Mouse (Mus musculus) forebrain, embryonic 14.5 days (tissue): ENCODE measurements at regions not wholly inside any gene's neighbourhood (a gene's known extent, or its start where the extent isn't known, plus 50 kb on each side); places are given as distances from the start of the nearest gene placed in this dataset.

Source experiments
- ATAC-seq: fragments of 200-750 bp; cut with Nextera tagmentation; 2 replicates; pipeline ENCODE4 v1.8.0; 2017; ENCODE audit warnings: mild to moderate bottlenecking, moderate library complexity
- DNase-seq: peaks from one replicate; pipeline ENCODE4 v3.0.0-alpha.2; 2015; ENCODE audit warnings: low spot score
- H3K27ac ChIP-seq: fragments of 300-500 bp; sonication (generic); 2 replicates; pipeline ENCODE4 v1.5.1; 2014; ENCODE audit warnings: low read depth, mild to moderate bottlenecking, control low read depth, low read length, moderate library complexity
- H3K27me3 ChIP-seq: fragments of 300-500 bp; sonication (generic); replicated peaks from 2 replicates; pipeline ENCODE4 v1.6.1; 2014; ENCODE audit warnings: low read length, control low read depth, mixed read lengths; ENCODE audit not compliant: control insufficient read depth, insufficient read depth
- H3K36me3 ChIP-seq: fragments of 300-500 bp; sonication (generic); 2 replicates; pipeline ENCODE4 v1.6.1; 2014; ENCODE audit warnings: low read length, control low read depth; ENCODE audit not compliant: control insufficient read depth, insufficient read depth
- H3K4me1 ChIP-seq: fragments of 300-500 bp; sonication (generic); 2 replicates; pipeline ENCODE4 v1.6.1; 2014; ENCODE audit warnings: antibody characterized with exemption, low read length, control low read depth; ENCODE audit not compliant: control insufficient read depth, insufficient read depth
- H3K4me2 ChIP-seq: fragments of 300-500 bp; sonication (generic); 2 replicates; pipeline ENCODE4 v1.6.1; 2014; ENCODE audit warnings: mild to moderate bottlenecking, control low read depth, low read length
- H3K4me3 ChIP-seq: fragments of 300-500 bp; sonication (generic); 2 replicates; pipeline ENCODE4 v1.5.1; 2014; ENCODE audit warnings: low read depth, low read length, control low read depth
- H3K9ac ChIP-seq: fragments of 300-500 bp; sonication (generic); 2 replicates; pipeline ENCODE4 v1.6.1; 2014; ENCODE audit warnings: mild to moderate bottlenecking, low read length, control low read depth, moderate library complexity
- H3K9me3 ChIP-seq: fragments of 300-500 bp; sonication (generic); replicated peaks from 2 replicates; pipeline ENCODE4 v1.6.1; 2016; ENCODE audit warnings: low read length, control low read depth, mixed read lengths; ENCODE audit not compliant: control insufficient read depth
- WGBS: fragments of 180-500 bp; shearing (Covaris S2); extraction: QIAGEN DNeasy Blood & Tissue Kit; methylation state at CpG from one replicate; pipeline ENCODE4 v1.1.7; 2014; 5-methylcytosine and 5-hydroxymethylcytosine counted together

- no peaks in the 10 kb centered on the region for H3K36me3 ChIP-seq
- no peak overlapping the region for H3K4me3 ChIP-seq
- no peak overlapping the region for H3K4me2 ChIP-seq
- no peaks in the 10 kb centered on the region for H3K27me3 ChIP-seq
- H3K4me1 ChIP-seq = no peaks in the 10 kb centered on the region
- no peaks in the 10 kb centered on the region for H3K9me3 ChIP-seq
- H3K27ac ChIP-seq = no peak overlapping the region
- ATAC-seq (no peak), DNase-seq (no peak)
- H3K9ac ChIP-seq = no peak overlapping the region
Observed at GRCm38 (mm10) chr4:54100282-54100681, 274.4 kb downstream of the Tmem38b start.

GRCm38 (mm10) chr4:54106976-54107375 is 281.1 kb downstream of the Tmem38b start:
- Histone ChIP-seq H3K27ac (no peak overlapping the region), H3K4me2 (no peak overlapping the region), H3K9ac (no peak overlapping the region), H3K4me1 (no peaks in the 10 kb centered on the region), H3K9me3 (no peaks in the 10 kb centered on the region), H3K36me3 (no peaks in the 10 kb centered on the region), H3K27me3 (no peaks in the 10 kb centered on the region), H3K4me3 (no peak overlapping the region)
- ATAC-seq (no peak), DNase-seq (no peak)
- 88% methylated on average over 4 of the region's 4 CpGs for WGBS

GRCm38 (mm10) chr4:54116310-54116709 is 290.5 kb downstream of the Tmem38b start:
- no peaks in the 10 kb centered on the region for H3K27me3 ChIP-seq
- WGBS = 74% methylated on average over 2 of the region's 2 CpGs
- no peak for ATAC-seq

GRCm38 (mm10) chr4:54118179-54118846 is 292.5 kb downstream of the Tmem38b start:
- Histone ChIP-seq H3K9me3 (no peaks in the 10 kb centered on the region), H3K4me1 (peaks cover 5% of the 10 kb centered on the region; the same call in 1 of the 2 replicates), H3K4me2 (no peak overlapping the region), H3K27me3 (no peaks in the 10 kb centered on the region), H3K9ac (no peak overlapping the region), H3K27ac (no peak overlapping the region), H3K4me3 (no peak overlapping the region), H3K36me3 (no peaks in the 10 kb centered on the region)
- peak; percentile 34; the same call in 1 of the 2 replicates for ATAC-seq
- WGBS = 49% methylated on average over 6 of the region's 6 CpGs
- peak; percentile 48 for DNase-seq

More at GRCm38 (mm10) chr4:54116310-54116709, 290.5 kb downstream of the Tmem38b start:
- Histone ChIP-seq H3K27ac (no peak overlapping the region), H3K9ac (no peak overlapping the region), H3K36me3 (no peaks in the 10 kb centered on the region), H3K4me2 (no peak overlapping the region), H3K4me1 (peaks cover 5% of the 10 kb centered on the region; the same call in 1 of the 2 replicates), H3K4me3 (no peak overlapping the region), H3K9me3 (no peaks in the 10 kb centered on the region)
- DNase-seq = no peak

- Histone ChIP-seq H3K36me3 (no peaks in the 10 kb centered on the region), H3K27ac (no peak overlapping the region), H3K9me3 (no peaks in the 10 kb centered on the region), H3K4me3 (no peak overlapping the region), H3K4me2 (no peak overlapping the region), H3K27me3 (no peaks in the 10 kb centered on the region), H3K9ac (no peak overlapping the region), H3K4me1 (no peaks in the 10 kb centered on the region)
- ATAC-seq = peak; percentile 81
- DNase-seq = peak; percentile 76
- WGBS = 32% methylated on average over 8 of the region's 8 CpGs
Observed at GRCm38 (mm10) chr4:54128717-54129698, 303.2 kb downstream of the Tmem38b start.

GRCm38 (mm10) chr4:54156146-54156545 is 330.3 kb downstream of the Tmem38b start:
- 96% methylated on average over 4 of the region's 4 CpGs for WGBS
- no peak for ATAC-seq
- H3K9me3 ChIP-seq = no peaks in the 10 kb centered on the region

GRCm38 (mm10) chr4:54161337-54161993 is 335.6 kb downstream of the Tmem38b start:
- WGBS = 75% methylated on average over 9 of the region's 9 CpGs
- H3K9me3 ChIP-seq = no peaks in the 10 kb centered on the region
- no peak overlapping the region for H3K27ac ChIP-seq
- no peak for ATAC-seq
- H3K36me3 ChIP-seq = no peaks in the 10 kb centered on the region
- no peak overlapping the region for H3K9ac ChIP-seq
- DNase-seq = peak; percentile 8
- H3K4me3 ChIP-seq = no peak overlapping the region
- no peaks in the 10 kb centered on the region for H3K27me3 ChIP-seq
- 0 out of 2 replicates have a peak, but pooled peaks cover 2% of the 10 kb centered on the region for H3K4me1 ChIP-seq
- no peak overlapping the region for H3K4me2 ChIP-seq

More at GRCm38 (mm10) chr4:54156146-54156545, 330.3 kb downstream of the Tmem38b start:
- no peak for DNase-seq
- no peaks in the 10 kb centered on the region for H3K27me3 ChIP-seq
- no peak overlapping the region for H3K27ac ChIP-seq
- H3K4me1 ChIP-seq = no peaks in the 10 kb centered on the region
- H3K9ac ChIP-seq = no peak overlapping the region
- no peaks in the 10 kb centered on the region for H3K36me3 ChIP-seq
- H3K4me2 ChIP-seq = no peak overlapping the region
- H3K4me3 ChIP-seq = no peak overlapping the region

GRCm38 (mm10) chr4:54162308-54162707 is 336.5 kb downstream of the Tmem38b start:
- no peak overlapping the region for H3K9ac ChIP-seq
- 35% methylated on average over 8 of the region's 8 CpGs for WGBS
- ATAC-seq = no peak

More at GRCm38 (mm10) chr4:54162308-54162707, 336.5 kb downstream of the Tmem38b start:
- H3K9me3 ChIP-seq = no peaks in the 10 kb centered on the region
- H3K4me2 ChIP-seq = no peak overlapping the region
- no peaks in the 10 kb centered on the region for H3K27me3 ChIP-seq
- DNase-seq = peak; percentile 8
- H3K27ac ChIP-seq = no peak overlapping the region
- H3K36me3 ChIP-seq = no peaks in the 10 kb centered on the region
- 0 out of 2 replicates have a peak, but pooled peaks cover 2% of the 10 kb centered on the region for H3K4me1 ChIP-seq
- no peak overlapping the region for H3K4me3 ChIP-seq
